Mouse (Mus musculus) E14TG2a.4 (cell line): ENCODE data around the gene Kit.

Experiments
- H3K27me3 ChIP-seq: 2 replicates; pipeline ENCODE4 v1.6.1; 2014; ENCODE audit warnings: low read length, control low read depth; ENCODE audit not compliant: insufficient read depth
- H3K36me3 ChIP-seq: 2 replicates; pipeline ENCODE4 v1.6.1; 2014; ENCODE audit warnings: low read length, control low read depth; ENCODE audit not compliant: insufficient read depth
- H3K4me1 ChIP-seq: replicated peaks from 2 replicates; pipeline ENCODE4 v1.6.1; 2014; ENCODE audit warnings: low read depth, low read length, control low read depth
- H3K4me3 ChIP-seq: replicated peaks from 2 replicates; pipeline ENCODE4 v1.5.1; 2014; ENCODE audit warnings: mild to moderate bottlenecking, low read length
- H3K9me3 ChIP-seq: 2 replicates; pipeline ENCODE4 v1.6.1; 2014; ENCODE audit warnings: low read length, control low read depth
- CTCF ChIP-seq: conservative IDR thresholded peaks from 2 replicates; pipeline ENCODE4 v1.5.1; 2014; ENCODE audit warnings: low read length
- NANOG ChIP-seq: IDR thresholded peaks from 2 replicates; pipeline ENCODE4 v1.6.1; 2014; ENCODE audit warnings: borderline replicate concordance, low read length, mixed read lengths
- POU5F1 ChIP-seq: IDR thresholded peaks from 2 replicates; pipeline ENCODE4 v1.6.1; 2014; ENCODE audit warnings: low read length, borderline replicate concordance

Gene Kit

DNA sequence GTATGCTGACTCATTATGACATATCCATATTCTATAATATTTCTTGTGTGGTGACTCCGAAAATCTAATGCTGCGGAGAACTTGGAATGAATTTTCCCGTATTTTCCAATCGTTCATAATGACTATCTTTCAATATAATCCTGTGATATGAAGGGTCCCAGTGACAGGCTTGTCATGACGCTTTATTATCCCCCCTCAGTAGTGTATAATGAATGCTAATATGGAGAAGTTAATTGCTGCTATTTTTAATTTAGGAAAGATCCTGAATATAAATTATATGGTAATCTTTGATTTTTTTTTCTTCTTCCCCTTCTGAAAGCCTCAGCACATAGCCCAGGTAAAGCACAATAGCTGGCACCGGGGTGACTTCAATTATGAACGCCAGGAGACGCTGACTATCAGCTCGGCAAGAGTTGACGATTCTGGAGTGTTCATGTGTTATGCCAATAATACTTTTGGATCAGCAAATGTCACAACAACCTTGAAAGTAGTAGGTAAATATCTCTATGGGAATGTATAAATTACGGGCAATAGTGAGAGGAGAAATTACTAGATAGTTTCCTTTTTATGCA is 40.4 kb downstream of the Kit start:
- no peaks in the 10 kb centered on the region for H3K9me3 ChIP-seq
- H3K4me1 ChIP-seq, result no peaks in the 10 kb centered on the region; the same call in 1 of the 2 replicates
- peaks cover 66% of the 10 kb centered on the region for H3K36me3 ChIP-seq
- no peaks in the 10 kb centered on the region for H3K27me3 ChIP-seq
- no peak overlapping the region for H3K4me3 ChIP-seq
- no peak for TF ChIP-seq CTCF
- no peak for TF ChIP-seq NANOG
- no peak for TF ChIP-seq POU5F1

- Histone ChIP-seq H3K9me3 (no peaks in the 10 kb centered on the region), H3K4me3 (no peak overlapping the region), H3K27me3 (no peaks in the 10 kb centered on the region), H3K4me1 (no peaks in the 10 kb centered on the region; the same call in 1 of the 2 replicates), H3K36me3 (peaks cover 63% of the 10 kb centered on the region)
- TF ChIP-seq POU5F1 (no peak), CTCF (no peak), NANOG (no peak)
Measured at GRCm38 (mm10) chr5:75615624-75616023, 40.9 kb downstream of the Kit start.

GRCm38 (mm10) chr5:75622401-75622800 is 47.7 kb downstream of the Kit start:
- H3K27me3 ChIP-seq, result no peaks in the 10 kb centered on the region

GRCm38 (mm10) chr5:75623007-75623406 is 48.3 kb downstream of the Kit start:
- H3K9me3 ChIP-seq, result peaks cover 3% of the 10 kb centered on the region; the same call in 1 of the 2 replicates
- TF ChIP-seq POU5F1 (no peak), CTCF (no peak), NANOG (no peak)
- no peak overlapping the region for H3K4me3 ChIP-seq
- no peaks in the 10 kb centered on the region for H3K27me3 ChIP-seq
- H3K36me3 ChIP-seq, result peaks cover 39% of the 10 kb centered on the region
- H3K4me1 ChIP-seq, result peaks cover 54% of the 10 kb centered on the region

More at GRCm38 (mm10) chr5:75622401-75622800, 47.7 kb downstream of the Kit start:
- Histone ChIP-seq H3K4me1 (peaks cover 53% of the 10 kb centered on the region), H3K4me3 (no peak overlapping the region), H3K9me3 (peaks cover 3% of the 10 kb centered on the region; the same call in 1 of the 2 replicates), H3K36me3 (peaks cover 41% of the 10 kb centered on the region)
- no peak for TF ChIP-seq POU5F1

- peaks cover 57% of the 10 kb centered on the region for H3K4me1 ChIP-seq
- H3K27me3 ChIP-seq, result no peaks in the 10 kb centered on the region
- H3K4me3 ChIP-seq, result no peak overlapping the region
- H3K9me3 ChIP-seq, result peaks cover 3% of the 10 kb centered on the region; the same call in 1 of the 2 replicates
- H3K36me3 ChIP-seq, result peaks cover 44% of the 10 kb centered on the region
- TF ChIP-seq NANOG, result peak; percentile 73; the same call in 1 of the 2 replicates
- no peak for TF ChIP-seq CTCF
Measured at GRCm38 (mm10) chr5:75623520-75623919, 48.8 kb downstream of the Kit start.

DNA sequence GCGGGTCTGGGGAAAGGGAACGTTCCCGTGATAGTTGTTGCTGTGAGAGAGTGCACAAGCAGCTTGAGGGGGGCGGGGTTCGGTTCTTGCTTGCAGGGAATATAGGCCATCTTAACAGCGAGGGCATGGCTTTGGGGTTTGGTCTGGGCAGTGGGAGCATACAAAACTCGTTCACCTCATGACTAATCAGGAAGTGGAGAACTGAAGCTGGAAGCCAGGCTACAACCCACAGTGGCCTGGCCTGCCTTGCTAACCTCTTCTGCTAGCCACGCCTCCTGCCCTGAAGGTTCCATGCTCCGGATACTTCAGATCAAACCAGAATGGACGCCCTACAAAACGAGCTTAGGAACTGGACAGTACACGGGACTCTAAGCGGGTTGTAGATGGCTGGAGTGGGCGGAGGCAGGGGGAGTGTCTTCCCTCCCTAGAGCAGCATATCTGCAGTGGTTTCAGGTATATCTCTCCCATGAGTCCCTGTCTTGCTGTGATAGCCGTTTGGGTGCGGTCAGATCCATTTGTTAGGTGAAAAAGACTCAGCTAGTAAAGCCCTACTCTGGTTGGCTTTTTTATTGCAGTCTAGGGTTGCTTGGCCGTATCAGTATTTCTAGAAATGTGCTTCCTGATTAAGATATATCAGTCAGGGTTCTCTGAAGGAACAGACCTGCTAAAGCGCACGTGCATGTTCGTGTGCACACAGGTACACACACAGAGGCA is 49.4 kb downstream of the Kit start:
- no peaks in the 10 kb centered on the region for H3K27me3 ChIP-seq
- H3K9me3 ChIP-seq, result peaks cover 3% of the 10 kb centered on the region; the same call in 1 of the 2 replicates
- H3K4me3 ChIP-seq, result no peak overlapping the region
- H3K36me3 ChIP-seq, result peaks cover 48% of the 10 kb centered on the region
- TF ChIP-seq POU5F1 (no peak), NANOG (no peak), CTCF (no peak)
- peaks cover 57% of the 10 kb centered on the region for H3K4me1 ChIP-seq

- H3K9me3 ChIP-seq, result peaks cover 3% of the 10 kb centered on the region; the same call in 1 of the 2 replicates
- H3K4me3 ChIP-seq, result no peak overlapping the region
- peaks cover 57% of the 10 kb centered on the region for H3K4me1 ChIP-seq
- H3K27me3 ChIP-seq, result no peaks in the 10 kb centered on the region
- TF ChIP-seq POU5F1 (no peak), NANOG (no peak), CTCF (no peak)
- peaks cover 52% of the 10 kb centered on the region for H3K36me3 ChIP-seq
Measured at GRCm38 (mm10) chr5:75625059-75625458, 50.3 kb downstream of the Kit start.

DNA sequence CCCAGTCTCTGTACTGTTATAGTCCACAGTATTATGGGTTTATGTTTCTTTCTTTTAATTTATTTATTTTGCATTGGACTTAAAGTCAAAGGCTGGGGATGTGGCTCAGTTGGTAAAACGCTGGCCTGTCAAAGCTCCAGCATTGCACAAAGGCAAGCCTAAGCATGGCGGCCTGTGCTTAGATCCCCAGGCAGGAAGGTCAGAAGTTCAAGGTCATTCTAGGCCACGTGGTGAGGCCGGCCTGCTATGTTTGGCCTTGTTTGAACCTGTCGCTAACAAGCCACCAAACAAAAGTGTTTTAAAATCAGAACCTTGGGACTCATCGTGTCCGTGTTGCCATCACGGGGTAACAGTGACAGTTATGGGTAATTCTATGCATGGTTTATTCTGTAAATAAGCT is 51.6 kb downstream of the Kit start:
- Histone ChIP-seq H3K9me3 (peaks cover 3% of the 10 kb centered on the region; the same call in 1 of the 2 replicates), H3K27me3 (no peaks in the 10 kb centered on the region), H3K4me1 (peaks cover 57% of the 10 kb centered on the region), H3K36me3 (peaks cover 43% of the 10 kb centered on the region), H3K4me3 (peak overlapping the region; percentile 23; the same call in 1 of the 2 replicates)
- TF ChIP-seq NANOG, result no peak
- TF ChIP-seq POU5F1, result no peak
- no peak for TF ChIP-seq CTCF

DNA sequence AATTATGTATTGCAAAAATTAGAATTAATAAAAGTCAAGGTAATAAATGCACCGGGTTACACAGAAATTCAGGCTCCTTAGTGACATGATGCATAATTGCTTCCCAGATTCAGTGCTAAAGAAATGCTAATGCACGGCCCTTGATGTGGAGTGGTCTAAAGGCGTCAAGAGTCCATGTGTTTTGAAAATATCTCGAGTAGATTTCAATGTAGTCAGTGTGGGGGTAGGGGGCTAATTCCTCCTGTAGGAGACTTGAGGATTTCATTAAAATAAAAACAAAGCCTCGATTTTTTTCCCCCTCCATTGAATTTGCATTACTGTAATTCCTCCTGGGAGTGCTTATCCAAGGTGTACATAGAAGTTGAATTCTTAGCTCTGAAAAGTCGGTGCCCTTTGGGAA is 52.0 kb downstream of the Kit start:
- Histone ChIP-seq H3K4me3 (no peak overlapping the region), H3K9me3 (peaks cover 3% of the 10 kb centered on the region; the same call in 1 of the 2 replicates), H3K36me3 (peaks cover 39% of the 10 kb centered on the region), H3K4me1 (peaks cover 55% of the 10 kb centered on the region), H3K27me3 (no peaks in the 10 kb centered on the region)
- TF ChIP-seq POU5F1, result no peak
- no peak for TF ChIP-seq NANOG
- no peak for TF ChIP-seq CTCF
